Mouse (Mus musculus): ENCODE data around the gene Cep19. TPM values are rescaled to one million over a fixed set of nuclear protein-coding genes. Genes with fewer than 3 reads are reported as not detected.

Gene Cep19
- total and polyA plus RNA-seq, 2 experiments from 2014 or later: 12.1 to 19.6 TPM

- Histone ChIP-seq H3K4me3 (ENCODE audit: low read depth, low read length) (peak overlapping the region; percentile 86), H3K27ac (ENCODE audit: low read depth) (peak overlapping the region; percentile 75), H3K4me2 (ENCODE audit: low read depth, low read length) (peak overlapping the region; percentile 84), H3K9ac (replicated peaks; ENCODE audit: low read depth, low read length) (peak overlapping the region; percentile 75), H3K4me1 (ENCODE audit: control insufficient read depth, insufficient read depth) (peaks cover 13% of the 10 kb centered on the region), H3K9me3 (replicated peaks; ENCODE audit: control insufficient read depth, low read length) (no peaks in the 10 kb centered on the region), H3K27me3 (ENCODE audit: control insufficient read depth, insufficient read depth, low read length) (no peaks in the 10 kb centered on the region), H3K36me3 (replicated peaks; ENCODE audit: control insufficient read depth, insufficient read depth, low read length) (peaks cover 17% of the 10 kb centered on the region)
- TF ChIP-seq EP300 (IDR thresholded peaks at IDR 0.05; ENCODE audit: low read depth) (no peak), CTCF (IDR thresholded peaks at IDR 0.05; ENCODE audit: low read depth) (peak; percentile 11; the same call in 1 of the 2 replicates)
- under 1% methylated on average over 39 of the region's 39 CpGs for WGBS
- DNase-seq (ENCODE audit: low spot score) (no peak), ATAC-seq (ENCODE audit: insufficient read depth, low read depth) (peak; percentile 77)
Observed at GRCm38 (mm10) chr16:32098897-32099637, 533 bp upstream of the Cep19 start.

GRCm38 (mm10) chr16:32102295-32102694, 2.7 kb downstream of the Cep19 start:
- ATAC-seq (ENCODE audit: insufficient read depth, low read depth) (no peak), DNase-seq (ENCODE audit: low spot score) (no peak)
- H3K27ac ChIP-seq (ENCODE audit: low read depth): no peak overlapping the region
- no peak overlapping the region for H3K4me3 ChIP-seq (ENCODE audit: low read depth, low read length)
- no peak for TF ChIP-seq EP300 (IDR thresholded peaks at IDR 0.05; ENCODE audit: low read depth)
- TF ChIP-seq CTCF (IDR thresholded peaks at IDR 0.05; ENCODE audit: low read depth): no peak
- no peaks in the 10 kb centered on the region for H3K27me3 ChIP-seq (ENCODE audit: control insufficient read depth, insufficient read depth, low read length)
- H3K9me3 ChIP-seq (replicated peaks; ENCODE audit: control insufficient read depth, low read length): no peaks in the 10 kb centered on the region; the same call in 1 of the 2 replicates
- H3K36me3 ChIP-seq (replicated peaks; ENCODE audit: control insufficient read depth, insufficient read depth, low read length): peaks cover 24% of the 10 kb centered on the region; the same call in 1 of the 2 replicates
- no peak overlapping the region for H3K9ac ChIP-seq (replicated peaks; ENCODE audit: low read depth, low read length)
- H3K4me2 ChIP-seq (ENCODE audit: low read depth, low read length): no peak overlapping the region
- WGBS: 89% methylated on average over 13 of the region's 13 CpGs
- H3K4me1 ChIP-seq (ENCODE audit: control insufficient read depth, insufficient read depth): peaks cover 13% of the 10 kb centered on the region

GRCm38 (mm10) chr16:32105698-32106097, 6.1 kb downstream of the Cep19 start:
- Histone ChIP-seq H3K4me3 (ENCODE audit: low read depth, low read length) (no peak overlapping the region), H3K4me1 (ENCODE audit: control insufficient read depth, insufficient read depth) (no peaks in the 10 kb centered on the region), H3K36me3 (replicated peaks; ENCODE audit: control insufficient read depth, insufficient read depth, low read length) (peaks cover 31% of the 10 kb centered on the region; the same call in 1 of the 2 replicates), H3K9ac (replicated peaks; ENCODE audit: low read depth, low read length) (no peak overlapping the region), H3K27me3 (ENCODE audit: control insufficient read depth, insufficient read depth, low read length) (no peaks in the 10 kb centered on the region), H3K27ac (ENCODE audit: low read depth) (no peak overlapping the region), H3K4me2 (ENCODE audit: low read depth, low read length) (no peak overlapping the region), H3K9me3 (replicated peaks; ENCODE audit: control insufficient read depth, low read length) (no peaks in the 10 kb centered on the region; the same call in 1 of the 2 replicates)
- no peak for ATAC-seq (ENCODE audit: insufficient read depth, low read depth)
- no peak for DNase-seq (ENCODE audit: low spot score)
- 82% methylated on average over 1 of the region's 1 CpGs for WGBS
- TF ChIP-seq CTCF (IDR thresholded peaks at IDR 0.05; ENCODE audit: low read depth): no peak
- TF ChIP-seq EP300 (IDR thresholded peaks at IDR 0.05; ENCODE audit: low read depth): no peak

DNA sequence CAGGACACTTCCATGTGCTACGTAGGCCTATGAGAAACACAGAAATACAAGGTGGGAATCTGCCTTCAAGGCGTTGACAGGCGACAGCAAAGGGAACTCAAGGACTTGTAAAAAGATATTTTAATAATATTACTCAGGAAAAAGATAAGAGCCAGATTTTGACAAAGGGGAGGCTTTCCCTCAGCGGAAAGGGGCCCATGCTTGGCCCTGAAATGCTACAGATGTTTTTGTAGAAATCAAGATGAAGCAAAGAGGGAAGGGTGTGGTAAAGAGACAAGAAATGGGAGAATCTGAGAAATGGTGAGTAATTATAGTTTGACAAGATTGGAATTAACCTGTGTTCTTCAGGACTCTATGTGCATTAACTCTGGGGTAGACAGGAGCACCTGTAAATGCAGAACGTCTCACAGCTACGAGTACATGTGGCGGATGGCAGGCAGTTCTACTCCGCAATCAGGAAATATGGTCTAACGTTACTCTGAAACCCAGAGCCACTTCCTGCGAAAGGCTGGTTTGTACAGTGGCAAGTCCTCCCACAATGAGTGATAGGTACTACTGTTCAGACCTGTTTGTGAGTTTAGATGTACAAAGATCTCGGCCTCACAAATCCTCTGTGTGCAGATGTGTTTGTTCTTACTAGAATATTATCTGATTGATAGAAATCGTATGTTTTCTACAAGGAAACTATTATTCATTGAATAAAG, 7.9 kb downstream of the Cep19 start:
- DNase-seq (ENCODE audit: low spot score): no peak
- H3K36me3 ChIP-seq (replicated peaks; ENCODE audit: control insufficient read depth, insufficient read depth, low read length): peaks cover 31% of the 10 kb centered on the region; the same call in 1 of the 2 replicates
- H3K27me3 ChIP-seq (ENCODE audit: control insufficient read depth, insufficient read depth, low read length): no peaks in the 10 kb centered on the region
- H3K4me1 ChIP-seq (ENCODE audit: control insufficient read depth, insufficient read depth): no peaks in the 10 kb centered on the region
- no peak overlapping the region for H3K4me3 ChIP-seq (ENCODE audit: low read depth, low read length)
- 78% methylated on average over 12 of the region's 12 CpGs for WGBS
- H3K9ac ChIP-seq (replicated peaks; ENCODE audit: low read depth, low read length): no peak overlapping the region
- no peaks in the 10 kb centered on the region; the same call in 1 of the 2 replicates for H3K9me3 ChIP-seq (replicated peaks; ENCODE audit: control insufficient read depth, low read length)
- no peak for ATAC-seq (ENCODE audit: insufficient read depth, low read depth)
- TF ChIP-seq EP300 (IDR thresholded peaks at IDR 0.05; ENCODE audit: low read depth) (no peak), CTCF (IDR thresholded peaks at IDR 0.05; ENCODE audit: low read depth) (no peak)
- no peak overlapping the region for H3K4me2 ChIP-seq (ENCODE audit: low read depth, low read length)
- H3K27ac ChIP-seq (ENCODE audit: low read depth): peak overlapping the region; percentile 30; the same call in 1 of the 2 replicates

GRCm38 (mm10) chr16:32108170-32108569, 8.6 kb downstream of the Cep19 start:
- no peak for TF ChIP-seq EP300 (IDR thresholded peaks at IDR 0.05; ENCODE audit: low read depth)
- H3K4me2 ChIP-seq (ENCODE audit: low read depth, low read length): no peak overlapping the region
- no peaks in the 10 kb centered on the region for H3K27me3 ChIP-seq (ENCODE audit: control insufficient read depth, insufficient read depth, low read length)
- DNase-seq (ENCODE audit: low spot score) (no peak), ATAC-seq (ENCODE audit: insufficient read depth, low read depth) (no peak)
- H3K36me3 ChIP-seq (replicated peaks; ENCODE audit: control insufficient read depth, insufficient read depth, low read length): peaks cover 26% of the 10 kb centered on the region; the same call in 1 of the 2 replicates
- H3K9me3 ChIP-seq (replicated peaks; ENCODE audit: control insufficient read depth, low read length): no peaks in the 10 kb centered on the region; the same call in 1 of the 2 replicates
- H3K27ac ChIP-seq (ENCODE audit: low read depth): peak overlapping the region; percentile 30; the same call in 1 of the 2 replicates
- H3K4me1 ChIP-seq (ENCODE audit: control insufficient read depth, insufficient read depth): no peaks in the 10 kb centered on the region
- no peak overlapping the region for H3K9ac ChIP-seq (replicated peaks; ENCODE audit: low read depth, low read length)
- H3K4me3 ChIP-seq (ENCODE audit: low read depth, low read length): no peak overlapping the region
- WGBS: 70% methylated on average over 7 of the region's 7 CpGs

All from heart, postnatal 0 days (tissue).